Mouse (Mus musculus) stomach, embryonic 16.5 days (tissue): Measurements from ENCODE around the gene Cxcr1. TPM values are rescaled to one million over a fixed set of nuclear protein-coding genes. Genes with fewer than 3 reads are reported as not detected.

Source experiments
- ATAC-seq: fragments of 200-750 bp; cut with Nextera tagmentation; 2 replicates; pipeline ENCODE4 v1.8.0; 2017; ENCODE audit warnings: moderate number of reproducible peaks, moderate TSS enrichment; ENCODE audit not compliant: insufficient read depth, low FRiP score
- H3K27ac ChIP-seq: fragments of 300-500 bp; sonication (generic); 2 replicates; pipeline ENCODE4 v1.5.1; 2014; ENCODE audit warnings: low read length
- H3K27me3 ChIP-seq: fragments of 300-500 bp; sonication (generic); 2 replicates; pipeline ENCODE4 v1.6.1; 2014; ENCODE audit warnings: low read length, control low read depth, mixed read lengths; ENCODE audit not compliant: control insufficient read depth, insufficient read depth
- H3K36me3 ChIP-seq: fragments of 300-500 bp; sonication (generic); 2 replicates; pipeline ENCODE4 v1.6.1; 2014; ENCODE audit warnings: low read length; ENCODE audit not compliant: control insufficient read depth, insufficient read depth
- H3K4me1 ChIP-seq: fragments of 300-500 bp; sonication (generic); 2 replicates; pipeline ENCODE4 v1.6.1; 2014; ENCODE audit warnings: low read length, control low read depth, mixed read lengths; ENCODE audit not compliant: control insufficient read depth, insufficient read depth
- H3K4me2 ChIP-seq: fragments of 300-500 bp; sonication (generic); 2 replicates; pipeline ENCODE4 v1.6.1; 2014; ENCODE audit warnings: low read depth, low read length, mixed read lengths
- H3K4me3 ChIP-seq: fragments of 300-500 bp; sonication (generic); replicated peaks from 2 replicates; pipeline ENCODE4 v1.5.1; 2014; ENCODE audit warnings: mild to moderate bottlenecking, low read length
- H3K9ac ChIP-seq: fragments of 300-500 bp; sonication (generic); 2 replicates; pipeline ENCODE4 v1.6.1; 2014; ENCODE audit warnings: low read length
- H3K9me3 ChIP-seq: fragments of 300-500 bp; sonication (generic); replicated peaks from 2 replicates; pipeline ENCODE4 v1.6.1; 2016; ENCODE audit warnings: low read length, control low read depth; ENCODE audit not compliant: control insufficient read depth
- WGBS: fragments of 180-500 bp; shearing (Covaris S2); extraction: QIAGEN DNeasy Blood & Tissue Kit; methylation state at CpG from one replicate; pipeline ENCODE4 v1.1.7; 2014; 5-methylcytosine and 5-hydroxymethylcytosine counted together
- polyA plus RNA-seq: library from polyadenylated mRNA; unstranded; fragments of >200 nt; fragmentation: Nextera tagmentation; extraction: Ambion mirVana; gene quantifications from 2 replicates; pipeline ENCODE4 v1.2.1, GENCODE M21; 2015

Cxcr1 gene
- polyA plus RNA-seq, 1 experiment from 2014 or later, result not detected

DNA sequence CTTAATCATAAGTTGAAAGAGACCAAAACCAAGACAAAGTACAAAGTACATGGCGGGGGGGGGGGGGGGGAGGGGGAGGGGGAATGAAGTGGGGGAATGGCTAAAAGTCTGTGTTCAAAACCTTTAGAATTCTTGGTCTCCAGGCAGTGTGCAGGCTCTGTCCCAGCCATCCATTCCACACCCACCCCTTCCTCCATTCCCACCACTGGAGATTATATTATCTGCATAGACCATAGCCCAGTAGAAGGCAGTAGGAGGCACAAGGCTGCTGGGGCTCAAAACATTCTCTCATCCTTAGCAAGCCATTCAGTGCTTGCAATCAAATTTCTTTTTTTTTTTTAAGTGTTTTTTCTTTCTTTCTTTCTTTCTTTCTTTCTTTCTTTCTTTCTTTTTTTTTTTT lies 36.6 kb upstream of the Cxcr1 start:
- no peak overlapping the region for H3K27ac ChIP-seq
- no peaks in the 10 kb centered on the region for H3K4me1 ChIP-seq
- H3K9ac ChIP-seq, result no peak overlapping the region
- no peaks in the 10 kb centered on the region for H3K36me3 ChIP-seq
- no peak overlapping the region for H3K4me2 ChIP-seq
- ATAC-seq, result no peak
- no CpG with 5 or more reads among the region's 1 CpGs for WGBS
- H3K9me3 ChIP-seq, result no peaks in the 10 kb centered on the region
- H3K4me3 ChIP-seq, result no peak overlapping the region
- H3K27me3 ChIP-seq, result no peaks in the 10 kb centered on the region

DNA sequence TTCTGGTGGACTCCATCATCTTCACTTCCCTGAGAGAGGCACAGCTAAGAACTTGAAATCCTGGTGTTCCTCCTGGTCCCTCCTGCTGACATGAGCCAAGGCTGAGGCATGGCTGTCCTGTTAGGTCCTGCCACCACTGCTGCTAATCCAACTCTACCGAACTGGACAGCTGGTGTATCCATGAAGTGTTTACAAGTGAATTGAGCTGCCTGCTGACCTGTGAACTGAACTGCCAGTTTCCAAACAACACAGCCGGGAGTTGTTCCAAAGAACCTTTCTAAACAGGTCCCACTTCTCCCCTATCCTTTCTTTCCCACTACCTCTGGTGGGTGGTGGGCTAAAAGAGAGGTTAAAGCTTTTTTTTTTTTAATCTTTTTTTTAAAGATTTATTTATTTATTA lies 35.5 kb upstream of the Cxcr1 start:
- Histone ChIP-seq H3K27me3 (no peaks in the 10 kb centered on the region), H3K27ac (no peak overlapping the region), H3K4me2 (no peak overlapping the region), H3K36me3 (no peaks in the 10 kb centered on the region), H3K4me1 (no peaks in the 10 kb centered on the region), H3K4me3 (no peak overlapping the region), H3K9ac (no peak overlapping the region), H3K9me3 (no peaks in the 10 kb centered on the region)
- WGBS, result 34% methylated on average over 2 of the region's 2 CpGs
- no peak for ATAC-seq

DNA sequence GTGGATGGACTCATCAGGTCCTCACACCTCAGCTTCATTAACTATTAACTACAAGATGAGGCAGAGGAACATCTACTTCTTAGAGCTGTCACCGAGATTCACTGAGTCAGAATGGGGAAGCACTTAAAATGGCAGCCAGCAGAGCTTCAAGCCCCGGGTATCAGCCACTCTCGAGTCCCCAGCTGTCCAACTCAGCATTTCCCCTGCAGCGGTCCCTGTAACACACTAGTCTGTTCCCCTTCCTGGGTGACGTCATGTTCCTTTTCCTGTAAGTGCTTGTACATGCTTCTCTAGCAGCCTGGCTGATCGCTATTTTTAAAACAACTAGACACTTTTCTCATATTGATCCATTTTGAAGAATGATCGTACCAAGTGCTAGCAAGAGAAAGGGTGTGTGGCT lies 32.9 kb upstream of the Cxcr1 start:
- Histone ChIP-seq H3K27ac (no peak overlapping the region), H3K4me3 (no peak overlapping the region), H3K9ac (no peak overlapping the region), H3K4me2 (no peak overlapping the region), H3K36me3 (no peaks in the 10 kb centered on the region), H3K4me1 (no peaks in the 10 kb centered on the region), H3K27me3 (no peaks in the 10 kb centered on the region), H3K9me3 (no peaks in the 10 kb centered on the region)
- 66% methylated on average over 7 of the region's 7 CpGs for WGBS
- no peak for ATAC-seq

DNA sequence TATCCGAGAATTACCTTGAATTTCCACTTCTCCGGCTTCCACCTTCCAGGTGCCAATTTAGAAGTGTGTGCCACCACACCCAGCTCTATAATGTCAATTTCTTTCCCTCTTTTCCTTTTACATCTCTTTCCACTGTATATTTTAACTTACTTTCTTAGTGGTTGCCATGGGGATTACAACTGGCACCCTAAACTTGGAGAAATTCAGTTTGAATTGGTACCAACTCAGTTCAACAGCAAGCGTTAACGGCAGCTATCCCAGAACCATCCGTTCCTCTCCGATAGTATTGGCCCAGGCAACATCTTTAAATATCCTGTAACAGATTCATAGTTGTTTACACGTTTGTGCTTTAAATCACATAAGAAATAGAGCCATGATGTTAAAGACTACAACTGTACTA lies 25.5 kb upstream of the Cxcr1 start:
- H3K4me2 ChIP-seq, result no peak overlapping the region
- no peaks in the 10 kb centered on the region for H3K27me3 ChIP-seq
- no peak overlapping the region for H3K9ac ChIP-seq
- no peak overlapping the region for H3K27ac ChIP-seq
- H3K4me3 ChIP-seq, result no peak overlapping the region
- H3K4me1 ChIP-seq, result no peaks in the 10 kb centered on the region
- no peak for ATAC-seq
- H3K36me3 ChIP-seq, result no peaks in the 10 kb centered on the region
- no peaks in the 10 kb centered on the region for H3K9me3 ChIP-seq
- 86% methylated on average over 7 of the region's 7 CpGs for WGBS

DNA sequence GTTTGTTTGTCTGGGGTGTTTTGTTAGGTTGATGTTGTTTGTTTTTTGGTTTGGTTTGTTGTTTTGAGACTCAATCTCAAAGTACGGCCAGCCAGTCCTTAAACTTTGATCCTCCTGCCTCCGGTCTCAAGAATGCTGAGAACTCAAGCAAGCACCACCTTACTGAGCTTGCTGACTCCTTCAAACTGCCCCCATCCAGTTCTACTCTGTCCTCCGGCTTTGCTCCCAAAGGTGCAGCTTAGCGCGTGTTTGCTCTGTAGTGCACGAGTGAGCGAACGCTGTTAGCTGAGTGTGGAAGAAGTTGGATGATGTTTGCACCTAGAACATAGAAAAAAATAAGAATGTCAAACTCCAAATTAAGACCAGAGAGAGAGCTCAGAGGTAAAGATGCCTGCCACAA lies 14.5 kb upstream of the Cxcr1 start:
- WGBS, result 86% methylated on average over 8 of the region's 8 CpGs

DNA sequence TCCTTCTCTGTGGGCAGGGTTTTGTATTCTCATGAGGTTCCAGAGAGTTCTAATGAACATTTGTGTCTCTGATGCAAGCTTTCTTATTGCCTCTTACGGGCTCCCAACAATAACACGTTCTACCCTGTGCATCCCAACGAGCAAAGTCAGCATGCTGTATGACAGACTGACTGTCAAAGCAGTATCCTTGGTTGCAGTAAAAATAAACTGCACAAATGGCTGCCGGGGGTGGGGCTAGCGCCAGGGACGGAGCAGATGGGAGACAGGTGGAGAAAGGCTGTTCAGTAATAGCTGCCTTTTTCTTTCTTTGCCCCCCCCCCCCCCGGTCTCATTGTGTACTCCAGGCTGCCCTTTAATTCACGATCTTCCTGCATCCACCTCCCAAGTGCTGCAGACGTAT lies 13.5 kb upstream of the Cxcr1 start:
- H3K9me3 ChIP-seq, result no peaks in the 10 kb centered on the region
- H3K4me2 ChIP-seq, result no peak overlapping the region
- H3K4me1 ChIP-seq, result no peaks in the 10 kb centered on the region
- WGBS, result 47% methylated on average over 8 of the region's 9 CpGs
- H3K4me3 ChIP-seq, result no peak overlapping the region
- no peak for ATAC-seq
- no peak overlapping the region for H3K9ac ChIP-seq
- H3K27me3 ChIP-seq, result no peaks in the 10 kb centered on the region
- H3K27ac ChIP-seq, result no peak overlapping the region
- no peaks in the 10 kb centered on the region for H3K36me3 ChIP-seq

More for the DNA sequence above, 14.5 kb upstream of the Cxcr1 start:
- no peaks in the 10 kb centered on the region for H3K27me3 ChIP-seq
- H3K4me1 ChIP-seq, result no peaks in the 10 kb centered on the region
- no peak overlapping the region for H3K4me3 ChIP-seq
- H3K36me3 ChIP-seq, result no peaks in the 10 kb centered on the region
- no peak overlapping the region for H3K27ac ChIP-seq
- H3K9me3 ChIP-seq, result no peaks in the 10 kb centered on the region
- no peak for ATAC-seq
- no peak overlapping the region for H3K9ac ChIP-seq
- no peak overlapping the region for H3K4me2 ChIP-seq

DNA sequence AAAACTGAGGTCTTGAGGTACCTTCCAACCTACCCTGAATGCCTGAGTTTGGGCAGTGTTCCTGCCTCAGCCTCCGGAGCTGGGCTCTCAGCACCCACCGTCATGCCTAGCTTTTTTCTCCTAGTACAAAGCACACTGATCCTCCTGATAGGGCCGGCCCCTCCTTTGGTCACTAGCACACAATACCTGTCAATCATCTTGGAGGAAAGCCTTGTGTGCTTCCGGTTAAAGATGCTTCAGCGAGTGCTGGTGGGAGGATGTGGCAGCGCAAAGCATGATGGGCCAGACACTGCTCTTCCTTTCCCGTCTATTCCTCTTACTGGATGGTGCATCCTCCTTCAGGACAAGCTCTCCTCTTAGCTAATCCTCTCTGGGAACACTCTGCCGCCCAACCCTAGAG lies 12.2 kb upstream of the Cxcr1 start:
- Histone ChIP-seq H3K27me3 (no peaks in the 10 kb centered on the region), H3K36me3 (no peaks in the 10 kb centered on the region), H3K4me2 (no peak overlapping the region), H3K27ac (no peak overlapping the region), H3K9ac (no peak overlapping the region), H3K9me3 (no peaks in the 10 kb centered on the region), H3K4me3 (no peak overlapping the region), H3K4me1 (no peaks in the 10 kb centered on the region)
- no peak for ATAC-seq
- WGBS, result 72% methylated on average over 8 of the region's 8 CpGs

DNA sequence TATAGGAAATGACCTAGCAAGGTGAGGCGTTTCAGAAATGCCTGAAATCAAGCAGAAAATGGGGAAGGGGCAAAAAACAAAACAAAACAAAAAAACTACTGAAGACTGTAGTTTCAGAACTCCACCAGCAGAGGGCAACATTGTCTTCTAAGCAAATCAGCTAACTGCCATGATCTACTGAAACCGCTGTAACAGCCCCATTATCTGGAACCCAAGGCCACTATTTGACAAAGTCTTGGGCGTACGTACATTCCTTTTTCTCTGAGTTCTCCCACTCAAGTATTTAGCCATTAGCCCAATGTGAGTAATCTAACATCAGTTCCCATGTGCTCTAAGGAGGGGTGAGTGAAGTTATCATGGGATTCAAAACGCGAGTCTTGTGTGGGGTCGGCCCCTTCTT lies 11.4 kb upstream of the Cxcr1 start:
- Histone ChIP-seq H3K9me3 (no peaks in the 10 kb centered on the region), H3K36me3 (no peaks in the 10 kb centered on the region), H3K9ac (no peak overlapping the region), H3K4me1 (no peaks in the 10 kb centered on the region), H3K4me2 (no peak overlapping the region), H3K27me3 (no peaks in the 10 kb centered on the region), H3K4me3 (no peak overlapping the region), H3K27ac (no peak overlapping the region)
- 49% methylated on average over 7 of the region's 7 CpGs for WGBS
- ATAC-seq, result no peak

DNA sequence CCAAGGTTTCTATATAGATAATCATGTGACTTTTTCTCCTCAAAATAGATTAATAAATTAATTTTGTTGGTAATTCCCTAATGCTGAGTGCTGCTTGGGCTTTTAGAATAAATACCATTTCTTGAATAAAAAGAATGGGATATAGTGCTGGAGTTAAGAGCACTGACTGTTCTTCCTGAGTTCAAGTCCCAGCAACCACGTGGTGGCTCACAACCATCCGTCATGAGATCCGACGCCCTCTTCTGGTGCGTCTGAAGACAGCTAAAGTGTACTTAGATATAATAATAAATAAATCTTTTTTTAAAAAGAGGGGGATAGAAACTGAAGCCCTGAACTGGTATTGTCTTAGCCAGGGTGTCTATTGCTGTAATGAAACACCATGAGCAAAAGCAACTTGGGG lies 9.0 kb upstream of the Cxcr1 start:
- H3K4me1 ChIP-seq, result 0 out of 2 replicates have a peak, but pooled peaks cover 4% of the 10 kb centered on the region
- 58% methylated on average over 5 of the region's 5 CpGs for WGBS

More for the DNA sequence above, 9.0 kb upstream of the Cxcr1 start:
- Histone ChIP-seq H3K9ac (no peak overlapping the region), H3K4me2 (no peak overlapping the region), H3K27ac (no peak overlapping the region), H3K27me3 (no peaks in the 10 kb centered on the region), H3K4me3 (no peak overlapping the region), H3K9me3 (no peaks in the 10 kb centered on the region), H3K36me3 (no peaks in the 10 kb centered on the region)
- ATAC-seq, result no peak
